Mouse (Mus musculus) induced T-regulatory cell, adult 2 months (primary cell): ENCODE measurements around the gene Rims1.

Experiments
- DNase-seq: peaks from one replicate; pipeline ENCODE4 v3.0.0-alpha.2; 2012; ENCODE audit warnings: low read depth

The Rims1 gene

DNA sequence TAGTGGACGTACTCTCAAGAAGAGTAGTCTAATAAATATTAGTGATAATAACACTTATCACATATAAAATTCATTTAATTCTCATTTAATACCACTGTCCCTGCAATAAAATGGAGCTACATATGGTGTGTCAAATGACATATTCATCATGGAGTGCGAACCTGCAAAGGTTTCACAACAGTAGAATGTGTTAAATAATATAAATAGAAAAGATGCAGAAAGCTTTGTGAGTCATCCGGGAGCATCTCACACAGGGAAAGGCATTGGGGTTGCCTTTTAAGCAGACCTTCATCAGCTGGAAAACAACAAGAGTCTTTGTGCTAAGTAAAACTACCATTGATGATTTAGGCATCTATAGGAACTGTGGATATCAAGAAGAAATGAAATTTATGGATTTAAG lies 220.2 kb downstream of the Rims1 start:
- DNase-seq = no peak

DNA sequence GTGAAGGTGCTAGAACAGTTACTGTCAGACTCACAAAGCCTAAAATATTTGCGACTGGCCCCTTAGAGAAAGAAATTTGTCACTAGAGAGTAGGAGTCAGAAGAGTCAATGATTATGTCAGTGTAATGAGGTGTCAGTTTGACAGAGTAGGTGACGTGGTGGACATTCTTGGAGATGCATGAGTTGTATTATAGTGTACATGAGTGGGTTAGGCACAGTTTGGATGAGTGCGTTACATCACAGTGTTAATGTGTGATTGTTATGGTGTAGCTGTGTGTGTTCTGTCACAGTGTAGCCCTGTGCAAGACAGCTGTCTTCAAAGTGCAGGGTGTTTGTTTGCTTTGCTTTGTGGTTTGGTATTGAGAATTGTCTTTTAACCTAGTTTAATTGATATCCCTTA lies 226.3 kb downstream of the Rims1 start:
- DNase-seq = no peak

GRCm38 (mm10) chr1:22572720-22573119 lies 233.1 kb downstream of the Rims1 start:
- DNase-seq = no peak

GRCm38 (mm10) chr1:22546273-22546672 lies 259.5 kb downstream of the Rims1 start:
- no peak for DNase-seq

DNA sequence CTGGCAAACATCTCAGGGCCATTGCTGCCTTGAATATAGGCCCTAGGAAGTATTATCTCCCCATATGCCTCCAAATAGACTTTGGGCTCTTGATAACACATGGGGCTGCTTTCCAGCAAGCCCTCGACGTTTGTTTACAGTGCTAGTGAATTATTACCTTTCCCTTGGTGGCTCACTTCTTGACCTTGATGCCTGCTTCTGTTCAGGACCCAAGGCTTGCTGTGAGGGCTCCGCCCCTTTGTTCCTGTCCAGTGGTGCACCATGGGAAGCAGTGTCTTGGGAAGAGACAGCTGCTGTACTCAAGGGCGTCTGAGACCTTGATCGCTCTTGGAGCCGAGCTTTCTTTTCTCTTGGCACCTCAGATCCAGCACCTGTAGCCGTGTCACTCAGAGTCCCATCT lies 267.7 kb downstream of the Rims1 start:
- DNase-seq = no peak

DNA sequence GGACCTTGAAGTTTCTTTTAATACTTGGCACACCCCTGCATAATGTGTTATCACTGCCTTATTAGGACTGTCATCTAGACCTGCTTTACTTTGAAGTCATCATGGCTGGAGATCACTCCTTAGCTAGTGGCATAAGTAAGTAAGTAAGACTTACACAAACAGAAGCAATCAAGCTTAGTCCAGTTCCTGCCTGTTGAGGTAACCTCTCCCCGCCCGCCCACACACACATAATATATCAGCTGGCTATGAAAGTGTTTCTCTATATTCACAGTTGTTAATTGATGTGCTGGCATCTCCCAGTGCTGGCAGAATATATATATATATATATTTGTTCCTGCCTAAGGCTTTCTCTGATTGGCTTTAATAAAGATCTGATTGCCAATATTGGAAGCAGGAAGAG lies 269.0 kb downstream of the Rims1 start:
- no peak for DNase-seq

DNA sequence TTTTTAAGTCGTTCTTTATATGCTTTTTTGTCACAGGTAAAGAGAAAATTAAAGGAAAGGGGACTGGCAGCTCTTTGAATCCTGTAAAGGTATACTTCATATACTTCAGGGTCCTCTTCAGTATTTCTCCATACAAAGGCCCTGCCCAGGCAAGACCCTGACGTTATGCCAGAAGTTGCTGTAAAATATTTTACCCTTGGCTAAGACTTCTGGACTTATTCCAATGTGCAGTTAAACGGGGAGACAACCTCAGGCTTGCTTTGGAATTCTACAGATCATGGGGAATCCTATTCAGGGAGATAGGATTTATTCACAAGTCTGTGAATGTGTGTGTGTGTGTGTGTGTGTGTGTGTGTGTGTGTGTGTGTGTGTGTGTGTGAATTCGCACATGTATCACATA lies 270.7 kb downstream of the Rims1 start:
- no peak for DNase-seq

DNA sequence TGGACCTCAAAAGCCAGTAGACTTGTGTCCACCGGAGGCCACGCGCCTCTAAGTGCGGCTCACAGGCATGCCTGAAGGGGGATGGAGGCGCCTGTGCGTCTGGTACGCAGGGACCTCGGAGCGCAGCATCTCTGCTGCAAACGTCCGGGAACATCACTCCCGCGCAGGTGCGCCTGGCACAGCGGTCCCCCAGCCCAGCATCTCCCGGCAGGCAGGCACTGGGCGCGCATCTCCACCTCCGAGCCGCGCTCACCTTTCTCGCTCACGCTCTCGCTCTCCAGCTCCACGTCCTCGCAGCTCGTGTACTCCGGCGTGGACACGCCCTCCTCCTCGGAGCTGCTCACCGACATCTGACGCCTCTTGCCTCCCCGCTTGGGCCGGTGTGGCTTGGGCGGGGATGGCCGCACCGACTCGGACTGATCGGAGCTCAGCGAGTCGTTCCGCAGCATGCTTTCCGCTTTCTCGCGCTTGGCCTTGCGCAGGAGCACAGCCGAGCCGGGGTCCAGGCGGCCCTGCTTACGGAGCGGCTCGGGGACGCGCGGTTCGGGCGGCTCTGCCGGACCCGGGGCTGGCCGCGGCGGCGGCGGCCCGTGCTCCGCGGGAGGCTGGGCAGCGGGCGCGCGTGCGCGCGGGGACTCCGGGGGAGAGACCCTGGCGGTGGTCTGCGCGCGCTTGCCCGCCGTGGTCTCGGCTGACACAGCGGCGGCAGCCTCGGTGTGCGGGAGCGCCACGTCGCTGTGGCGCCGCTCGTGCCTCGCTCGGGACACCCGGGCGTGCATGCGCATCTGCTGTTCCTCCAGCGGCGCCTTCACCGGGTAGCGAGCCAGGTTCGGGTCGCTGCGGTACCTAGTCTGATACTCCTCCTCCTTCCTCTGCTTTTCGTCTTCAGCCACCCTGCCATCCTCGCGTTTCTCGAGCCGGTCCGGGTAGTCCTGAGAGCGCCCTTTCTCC lies 272.4 kb downstream of the Rims1 start:
- DNase-seq = no peak

DNA sequence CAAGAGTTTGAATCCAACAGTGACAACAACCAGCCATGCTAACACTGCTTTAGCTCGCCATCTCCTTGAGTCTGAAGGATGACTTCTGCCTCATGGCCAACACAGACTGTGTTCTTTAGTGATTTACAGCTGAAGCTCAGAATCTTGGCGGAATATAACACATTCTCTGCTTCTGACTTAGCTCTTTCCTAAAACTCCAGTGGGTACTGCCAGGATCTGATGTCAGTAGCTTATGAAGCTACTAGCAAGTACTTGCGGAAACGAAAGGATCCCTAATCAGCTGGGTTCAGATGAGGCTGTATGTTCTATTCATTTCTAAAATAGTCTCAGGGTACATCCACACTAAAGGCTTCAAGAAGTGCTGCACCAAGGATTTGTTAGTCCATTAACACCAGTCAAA lies 290.7 kb downstream of the Rims1 start:
- DNase-seq = no peak

GRCm38 (mm10) chr1:22512421-22512820 lies 293.4 kb downstream of the Rims1 start:
- DNase-seq = no peak

GRCm38 (mm10) chr1:22511614-22512013 lies 294.2 kb downstream of the Rims1 start:
- no peak for DNase-seq

- DNase-seq = no peak
Measured at GRCm38 (mm10) chr1:22508735-22509615, 296.8 kb downstream of the Rims1 start.

- DNase-seq = no peak
Measured at GRCm38 (mm10) chr1:22487270-22487864, 318.4 kb downstream of the Rims1 start.

GRCm38 (mm10) chr1:22476220-22476619 lies 329.6 kb downstream of the Rims1 start:
- DNase-seq = no peak

- DNase-seq = no peak
Measured at GRCm38 (mm10) chr1:22467033-22467432, 338.8 kb downstream of the Rims1 start.

GRCm38 (mm10) chr1:22466597-22466996 lies 339.2 kb downstream of the Rims1 start:
- no peak for DNase-seq

DNA sequence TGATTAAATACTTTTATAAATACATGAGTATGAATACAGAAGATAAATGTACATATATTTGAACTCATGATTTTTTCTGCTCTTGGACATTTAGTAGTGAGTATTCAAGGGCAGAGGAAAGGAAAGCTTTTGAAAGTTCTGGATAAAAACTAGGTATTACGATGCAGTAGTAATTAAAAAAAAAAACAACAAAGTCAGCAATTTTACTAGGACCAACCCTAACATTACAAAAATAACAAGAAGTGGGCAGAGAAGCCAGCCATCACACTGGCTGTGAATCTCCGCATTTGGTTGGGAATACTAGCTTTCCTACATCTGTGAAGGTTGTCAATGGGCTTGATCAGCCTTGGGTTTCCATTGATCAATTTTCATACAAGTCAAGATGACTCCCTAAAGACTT lies 381.8 kb downstream of the Rims1 start:
- no peak for DNase-seq

DNA sequence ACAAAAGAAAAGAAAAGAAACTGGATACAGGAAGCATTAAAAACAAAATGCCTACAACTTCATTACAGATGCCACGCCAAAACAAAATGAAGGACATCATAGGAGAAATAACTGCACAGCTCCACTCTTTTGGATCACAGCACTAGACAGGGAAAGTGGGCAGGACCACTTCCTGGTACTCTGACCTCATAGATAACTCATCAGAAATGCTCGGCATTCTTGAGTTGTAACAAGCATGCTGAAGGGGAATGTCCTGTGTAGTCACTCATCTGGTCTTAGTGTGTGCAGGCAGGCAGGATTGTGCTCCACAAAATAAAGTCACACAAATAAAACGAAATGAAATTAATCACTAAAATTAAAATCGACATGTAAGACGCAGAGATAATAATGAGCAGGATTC lies 383.7 kb downstream of the Rims1 start:
- no peak for DNase-seq

GRCm38 (mm10) chr1:22410173-22410572 lies 395.6 kb downstream of the Rims1 start:
- no peak for DNase-seq

DNA sequence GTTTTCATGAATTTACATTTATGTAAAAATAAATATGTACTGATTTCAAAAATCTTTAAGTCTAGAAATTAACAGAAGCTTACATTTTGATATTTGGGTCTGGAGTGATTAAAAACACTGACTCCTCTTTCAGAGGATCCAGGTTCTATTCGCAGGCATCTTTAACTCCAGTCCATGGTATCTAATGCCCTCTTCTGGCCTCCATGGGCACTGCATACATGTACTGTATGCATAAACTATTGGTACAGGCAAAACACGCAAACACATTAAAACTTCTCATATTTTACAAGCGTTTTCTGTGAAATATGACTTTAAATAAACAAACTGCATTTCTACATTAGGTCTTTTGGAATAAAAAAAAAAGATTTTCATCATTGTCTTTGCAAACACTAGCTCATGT lies 419.4 kb downstream of the Rims1 start:
- DNase-seq = no peak

DNA sequence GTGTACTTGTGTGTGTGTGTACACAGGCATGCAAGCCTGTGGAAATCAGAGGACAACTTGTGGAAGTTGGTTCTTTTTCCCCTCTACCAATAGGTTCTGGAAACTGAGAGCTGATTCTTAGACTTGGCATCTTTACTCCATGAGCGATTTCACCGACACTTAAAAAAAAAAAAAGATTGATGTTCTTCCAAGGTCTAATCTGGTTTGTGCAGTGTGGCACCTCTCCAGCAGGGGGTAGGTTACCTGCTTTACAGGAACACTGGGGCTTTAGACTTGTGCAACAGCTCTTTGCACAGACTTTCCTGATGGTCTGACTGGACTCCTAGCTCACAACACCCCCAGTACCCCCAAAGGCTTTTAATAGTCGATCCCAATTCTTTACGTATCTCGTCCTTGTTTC lies 428.1 kb downstream of the Rims1 start:
- DNase-seq = no peak

GRCm38 (mm10) chr1:22377062-22377461 lies 428.7 kb downstream of the Rims1 start:
- DNase-seq = no peak

- no peak for DNase-seq
Measured at GRCm38 (mm10) chr1:22356209-22356608, 449.6 kb downstream of the Rims1 start.
